Mouse (Mus musculus) MEL (cell line): ENCODE data around the gene Bnc2. TPM values are rescaled to one million over a fixed set of nuclear protein-coding genes. Genes with fewer than 3 reads are reported as not detected.

Source experiments
- DNase-seq: peaks from one replicate; pipeline ENCODE4 v3.0.0; 2011; ENCODE audit warnings: low read depth, low spot score
- H3K27ac ChIP-seq: 2 replicates; pipeline ENCODE4 v1.5.1; 2012; ENCODE audit warnings: low read depth, mild to moderate bottlenecking, control low read depth, low read length, moderate library complexity; ENCODE audit not compliant: control insufficient read depth
- H3K27me3 ChIP-seq, 2 experiments: fragments of 150-350 bp in 1 of 2; sonication (generic) in 1 of 2; 2 replicates each; pipeline ENCODE4 v1.6.1; 2012; ENCODE audit warnings: low read length in 2 of 2, mild to moderate bottlenecking in 2 of 2, improper control_type of control experiment in 1 of 2, moderate library complexity in 1 of 2; ENCODE audit not compliant: insufficient read depth in 2 of 2, control insufficient read depth in 1 of 2
- H3K36me3 ChIP-seq, 2 experiments: 2 replicates each; pipeline ENCODE4 v1.6.1; 2012 to 2014; ENCODE audit warnings: low read length in 2 of 2, improper control_type of control experiment in 1 of 2, inconsistent platforms in 1 of 2, mild to moderate bottlenecking in 1 of 2; ENCODE audit not compliant: insufficient read depth in 2 of 2, control insufficient read depth in 1 of 2
- H3K4me1 ChIP-seq, 2 experiments: fragments of 150-350 bp in 1 of 2; sonication (generic) in 1 of 2; 2 replicates each; pipeline ENCODE4 v1.6.1; 2012; ENCODE audit warnings: low read length in 2 of 2, improper control_type of control experiment in 1 of 2, mild to moderate bottlenecking in 1 of 2; ENCODE audit not compliant: insufficient read depth in 2 of 2, control insufficient read depth in 1 of 2
- H3K4me3 ChIP-seq, 2 experiments: fragments of 150-350 bp in 1 of 2; sonication (generic) in 1 of 2; 2 replicates each; pipeline ENCODE4 v1.5.1; 2012; ENCODE audit warnings: low read depth in 2 of 2, low read length in 2 of 2, mild to moderate bottlenecking in 2 of 2, moderate library complexity in 2 of 2, control low read depth in 1 of 2, improper control_type of control experiment in 1 of 2; ENCODE audit not compliant: control insufficient read depth in 1 of 2, insufficient read depth in 1 of 2
- H3K79me2 ChIP-seq: 2 replicates; pipeline ENCODE4 v1.6.1; 2012; ENCODE audit warnings: mild to moderate bottlenecking, low read length, moderate library complexity; ENCODE audit not compliant: control insufficient read depth, poor library complexity, insufficient read depth
- H3K9ac ChIP-seq: 2 replicates; pipeline ENCODE4 v1.6.1; 2012; ENCODE audit warnings: low read depth, mild to moderate bottlenecking, control low read depth, low read length, moderate library complexity; ENCODE audit not compliant: control insufficient read depth, poor library complexity, severe bottlenecking
- H3K9me3 ChIP-seq: fragments of 150-350 bp; sonication (generic); replicated peaks from 2 replicates; pipeline ENCODE4 v1.6.1; 2012; ENCODE audit warnings: mild to moderate bottlenecking, low read length, improper control_type of control experiment, moderate library complexity; ENCODE audit not compliant: insufficient read depth
- E2F4 ChIP-seq: IDR thresholded peaks from 2 replicates; pipeline ENCODE4 v1.6.1; 2011; ENCODE audit warnings: low read depth, low read length, improper control_type of control experiment, borderline replicate concordance
- ELF1 ChIP-seq: IDR thresholded peaks from 2 replicates; pipeline ENCODE4 v1.6.1; 2014; ENCODE audit warnings: low read depth, mild to moderate bottlenecking, inconsistent platforms, low read length, improper control_type of control experiment, moderate library complexity
- EP300 ChIP-seq, 2 experiments: IDR thresholded peaks; 2 replicates each; pipeline ENCODE4 v1.6.1; 2011; ENCODE audit warnings: improper control_type of control experiment in 2 of 2, low read length in 2 of 2, low read depth in 1 of 2, mild to moderate bottlenecking in 1 of 2
- JUND ChIP-seq: IDR thresholded peaks from 2 replicates; pipeline ENCODE4 v1.6.1; 2011; ENCODE audit warnings: low read depth, mild to moderate bottlenecking, improper control_type of control experiment, low read length
- MAZ ChIP-seq: IDR thresholded peaks from 2 replicates; pipeline ENCODE4 v1.6.1; 2012; ENCODE audit warnings: low read depth, mild to moderate bottlenecking, inconsistent platforms, low read length, improper control_type of control experiment
- MEF2A ChIP-seq: IDR thresholded peaks from 2 replicates; pipeline ENCODE4 v1.6.1; 2014; ENCODE audit warnings: low read depth, mild to moderate bottlenecking, inconsistent platforms, low read length, improper control_type of control experiment; ENCODE audit not compliant: poor library complexity, insufficient replicate concordance, severe bottlenecking; ENCODE audit errors: extremely low read depth
- MYB ChIP-seq: IDR thresholded peaks from 2 replicates; pipeline ENCODE4 v1.6.1; 2011; ENCODE audit warnings: mild to moderate bottlenecking, low read depth, low read length, improper control_type of control experiment
- polyA plus RNA-seq, 2 experiments: library from polyadenylated mRNA; stranded (reverse) in 1 of 2; unstranded in 1 of 2; fragments of >175 nt in 1 of 2; fragments of >200 nt in 1 of 2; gene quantifications; 2 replicates each; pipeline versions ENCODE4 v1.2.1 to v1.2.4; 2012; ENCODE audit warnings: low replicate concordance in 2 of 2, low read depth in 1 of 2; ENCODE audit not compliant: insufficient read length in 2 of 2, insufficient read depth in 1 of 2, missing spikeins in 1 of 2
- total RNA-seq: library from RNA; depleted of rRNA; stranded (reverse); fragments of 300-350 nt; gene quantifications from 2 replicates; pipeline ENCODE4 v1.2.3, GENCODE M21; 2012

Bnc2 gene
- total and polyA plus RNA-seq, 3 experiments: not detected

GRCm38 (mm10) chr4:84668949-84669605, 6.0 kb downstream of the Bnc2 start:
- TF ChIP-seq MAZ: no peak
- TF ChIP-seq JUND: no peak
- no peak for TF ChIP-seq MYB
- TF ChIP-seq MEF2A: no peak
- Histone ChIP-seq H3K36me3 (no peaks in the 10 kb centered on the region), H3K9ac (no peak overlapping the region), H3K4me3 (no peak overlapping the region), H3K79me2 (no peaks in the 10 kb centered on the region), H3K4me1 (no peaks in the 10 kb centered on the region), H3K27ac (no peak overlapping the region), H3K9me3 (no peaks in the 10 kb centered on the region), H3K27me3 (no peaks in the 10 kb centered on the region)
- DNase-seq: no peak

GRCm38 (mm10) chr4:84668226-84668625, 6.8 kb downstream of the Bnc2 start:
- Histone ChIP-seq H3K4me3 (no peak overlapping the region), H3K9ac (no peak overlapping the region), H3K79me2 (no peaks in the 10 kb centered on the region), H3K4me1 (no peaks in the 10 kb centered on the region), H3K9me3 (no peaks in the 10 kb centered on the region), H3K27me3 (no peaks in the 10 kb centered on the region), H3K36me3 (no peaks in the 10 kb centered on the region), H3K27ac (no peak overlapping the region)
- no peak for TF ChIP-seq E2F4
- DNase-seq: no peak

GRCm38 (mm10) chr4:84662228-84663065, 12.6 kb downstream of the Bnc2 start:
- Histone ChIP-seq H3K9ac (no peak overlapping the region), H3K27me3 (no peaks in the 10 kb centered on the region), H3K9me3 (no peaks in the 10 kb centered on the region), H3K4me3 (no peak overlapping the region), H3K4me1 (no peaks in the 10 kb centered on the region), H3K36me3 (no peaks in the 10 kb centered on the region), H3K79me2 (no peaks in the 10 kb centered on the region), H3K27ac (no peak overlapping the region)
- no peak for DNase-seq
- TF ChIP-seq EP300 (IDR thresholded peaks at IDR 0.05; ENCODE audit: low read depth in 1 of 2, low read length in 2 of 2) (no peak), JUND (no peak), ELF1 (no peak)
